Mouse (Mus musculus) lung, postnatal 0 days (tissue): Measurements from ENCODE around the gene Rd3l.

Experiments
- CTCF ChIP-seq: IDR thresholded peaks from 2 replicates; pipeline ENCODE4 v1.5.1; 2016; ENCODE audit warnings: antibody characterized with exemption, mild to moderate bottlenecking
- EP300 ChIP-seq: IDR thresholded peaks from 2 replicates; pipeline ENCODE4 v1.6.1; 2016; ENCODE audit warnings: antibody characterized with exemption, mild to moderate bottlenecking, control low read depth

- no peak for TF ChIP-seq EP300
- TF ChIP-seq CTCF, result no peak
Measured at GRCm38 (mm10) chr12:111981831-111982230, 714 bp upstream of the Rd3l start.
